Mouse (Mus musculus) liver, embryonic 11.5 days (tissue): ENCODE measurements at regions not wholly inside any gene's neighbourhood (a gene's known extent, or its start where the extent isn't known, plus 50 kb on each side); places are given as distances from the start of the nearest gene placed in this dataset.
A peak's percentile ranks its signal among the peaks of the same experiment; 100 is the strongest.

Source experiments
- ATAC-seq: fragments of 200-750 bp; cut with Nextera tagmentation; replicated peaks from 2 replicates; pipeline ENCODE4 v1.8.0; 2017; ENCODE audit warnings: moderate number of reproducible peaks, mild to moderate bottlenecking, moderate TSS enrichment, moderate library complexity; ENCODE audit not compliant: low FRiP score
- DNase-seq: peaks from one replicate; pipeline ENCODE4 v3.0.0-alpha.2; 2017; ENCODE audit warnings: low spot score
- H3K27ac ChIP-seq: fragments of 300-500 bp; sonication (generic); 2 replicates; pipeline ENCODE4 v1.5.1; 2014; ENCODE audit warnings: mild to moderate bottlenecking, low read depth, low read length, control low read depth
- H3K27me3 ChIP-seq: fragments of 300-500 bp; sonication (generic); replicated peaks from 2 replicates; pipeline ENCODE4 v1.6.1; 2014; ENCODE audit warnings: low read length, mixed read lengths; ENCODE audit not compliant: control insufficient read depth, insufficient read depth
- H3K36me3 ChIP-seq: fragments of 300-500 bp; sonication (generic); 2 replicates; pipeline ENCODE4 v1.6.1; 2014; ENCODE audit warnings: mild to moderate bottlenecking, low read length, moderate library complexity, mixed read lengths; ENCODE audit not compliant: control insufficient read depth, insufficient read depth
- H3K4me1 ChIP-seq: fragments of 300-500 bp; sonication (generic); replicated peaks from 2 replicates; pipeline ENCODE4 v1.6.1; 2014; ENCODE audit warnings: low read length, mixed read lengths; ENCODE audit not compliant: control insufficient read depth, insufficient read depth
- H3K4me2 ChIP-seq: fragments of 300-500 bp; sonication (generic); 2 replicates; pipeline ENCODE4 v1.6.1; 2014; ENCODE audit warnings: mild to moderate bottlenecking, control low read depth, moderate library complexity
- H3K4me3 ChIP-seq: fragments of 300-500 bp; sonication (generic); 2 replicates; pipeline ENCODE4 v1.5.1; 2014; ENCODE audit warnings: low read depth, low read length, control low read depth
- H3K9ac ChIP-seq: fragments of 300-500 bp; sonication (generic); 2 replicates; pipeline ENCODE4 v1.6.1; 2014; ENCODE audit warnings: low read depth, low read length, control low read depth
- H3K9me3 ChIP-seq: fragments of 300-500 bp; sonication (generic); 2 replicates; pipeline ENCODE4 v1.6.1; 2016; ENCODE audit warnings: low read length, inconsistent platforms, mixed read lengths; ENCODE audit not compliant: control insufficient read depth
- WGBS: fragments of 180-500 bp; shearing (Covaris S2); extraction: QIAGEN DNeasy Blood & Tissue Kit; methylation state at CpG from one replicate; pipeline ENCODE4 v1.1.7; 2014; 5-methylcytosine and 5-hydroxymethylcytosine counted together

DNA sequence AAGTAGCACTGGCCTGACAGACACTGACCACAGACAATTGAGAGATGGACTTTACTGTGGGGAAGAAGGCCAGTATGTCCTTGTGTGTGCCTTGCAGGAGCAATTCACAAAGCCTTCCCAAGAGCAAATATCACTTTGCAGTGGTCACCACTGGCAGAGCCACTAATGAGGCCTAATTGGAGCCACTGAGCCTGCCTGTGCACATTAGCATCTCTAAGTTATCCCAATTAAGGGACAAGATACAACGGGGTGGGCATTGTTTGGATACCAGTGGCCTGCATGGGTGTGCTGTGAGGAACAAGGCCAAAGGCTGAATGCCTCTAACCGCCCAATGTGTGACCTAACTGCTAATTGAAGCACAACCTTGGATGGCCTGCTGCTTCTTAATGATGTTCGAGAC lies 433.4 kb upstream of the Ptbp2 start:
- no peak overlapping the region for H3K4me3 ChIP-seq
- no peaks in the 10 kb centered on the region for H3K36me3 ChIP-seq
- no peaks in the 10 kb centered on the region for H3K4me1 ChIP-seq
- no peaks in the 10 kb centered on the region for H3K27me3 ChIP-seq
- WGBS = 73% methylated on average over 3 of the region's 3 CpGs
- H3K9ac ChIP-seq = no peak overlapping the region
- no peak overlapping the region for H3K27ac ChIP-seq
- no peak overlapping the region for H3K4me2 ChIP-seq
- DNase-seq = no peak
- no peaks in the 10 kb centered on the region for H3K9me3 ChIP-seq
- no peak for ATAC-seq

DNA sequence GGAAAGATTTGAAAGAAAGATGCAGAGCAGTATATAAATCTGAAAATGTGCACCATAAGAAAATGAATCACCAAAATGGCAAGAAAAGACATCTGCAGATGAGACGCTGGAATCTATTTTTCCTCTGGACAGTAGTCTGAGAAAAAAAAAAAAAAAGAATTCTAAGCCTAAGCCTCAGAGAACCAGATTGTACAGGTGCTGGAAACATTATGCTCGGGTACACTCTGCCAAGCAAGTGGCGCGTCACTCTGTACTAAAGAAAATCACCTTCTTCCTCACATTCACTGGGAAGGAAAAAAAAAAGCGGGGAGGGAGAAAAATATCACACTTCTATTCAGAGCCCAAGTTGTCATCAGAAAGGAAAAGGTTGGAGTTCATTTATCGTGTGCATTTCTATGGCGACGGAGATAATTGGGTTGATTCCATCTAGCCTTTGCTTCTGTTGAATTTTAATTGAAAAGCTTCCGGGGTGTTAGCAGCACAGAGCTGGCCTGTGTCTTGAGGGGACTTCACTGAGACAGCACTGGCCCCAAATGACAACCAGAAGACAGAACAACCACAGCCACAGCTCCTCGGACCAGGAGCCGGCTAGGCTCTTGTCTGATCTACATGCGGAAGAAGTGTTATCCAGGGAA lies 430.5 kb upstream of the Ptbp2 start:
- no peak for DNase-seq
- H3K4me1 ChIP-seq = no peaks in the 10 kb centered on the region
- 87% methylated on average over 12 of the region's 12 CpGs for WGBS

DNA sequence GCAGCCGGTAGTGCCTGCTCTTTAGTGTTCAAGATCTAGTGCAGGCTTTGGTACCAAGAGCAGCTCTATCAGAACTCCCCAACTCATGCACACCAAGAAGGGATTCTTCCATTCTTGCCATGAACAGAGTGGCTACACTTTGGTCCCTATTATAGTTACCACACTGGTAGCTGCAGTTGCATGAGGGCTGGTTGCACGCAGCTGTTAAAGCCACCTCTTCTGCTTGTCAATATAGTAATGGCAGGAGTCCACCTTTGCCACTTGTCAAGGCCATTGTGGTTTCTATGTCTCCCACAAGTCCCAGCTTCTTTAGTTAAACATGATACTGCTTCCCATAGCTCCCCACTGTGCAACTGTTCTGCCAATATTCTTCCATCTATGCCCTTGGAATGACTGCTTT lies 415.1 kb upstream of the Ptbp2 start:
- no peaks in the 10 kb centered on the region for H3K36me3 ChIP-seq
- WGBS = 92% methylated on average over 2 of the region's 2 CpGs
- H3K27ac ChIP-seq = no peak overlapping the region
- no peak overlapping the region for H3K4me3 ChIP-seq
- H3K27me3 ChIP-seq = no peaks in the 10 kb centered on the region
- DNase-seq (no peak), ATAC-seq (no peak)
- no peaks in the 10 kb centered on the region for H3K4me1 ChIP-seq
- no peak overlapping the region for H3K9ac ChIP-seq
- H3K9me3 ChIP-seq = no peaks in the 10 kb centered on the region
- H3K4me2 ChIP-seq = no peak overlapping the region

More for the DNA sequence above, 430.5 kb upstream of the Ptbp2 start:
- Histone ChIP-seq H3K27ac (no peak overlapping the region), H3K36me3 (no peaks in the 10 kb centered on the region), H3K4me3 (no peak overlapping the region), H3K9ac (no peak overlapping the region), H3K27me3 (no peaks in the 10 kb centered on the region), H3K4me2 (no peak overlapping the region), H3K9me3 (no peaks in the 10 kb centered on the region)
- ATAC-seq = no peak

DNA sequence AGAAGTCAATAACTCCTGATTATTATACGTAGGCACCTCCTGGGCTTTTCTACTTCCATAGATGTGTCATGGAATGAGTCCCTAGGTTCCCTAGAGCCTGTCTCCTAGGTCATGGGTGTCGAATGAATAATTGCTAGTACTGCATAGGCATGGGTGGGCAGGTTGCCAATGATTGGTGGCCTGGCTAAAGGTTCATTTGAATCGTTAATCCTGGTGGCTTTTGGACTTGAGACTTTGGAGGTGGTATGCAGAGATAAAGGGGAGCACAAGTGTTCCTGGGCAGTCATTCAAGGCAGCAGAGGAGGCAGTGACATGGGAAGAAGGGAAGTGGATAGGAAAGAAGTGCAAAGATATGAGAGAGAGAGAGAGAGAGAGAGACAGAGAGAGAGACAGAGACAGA lies 410.2 kb upstream of the Ptbp2 start:
- H3K9me3 ChIP-seq = no peaks in the 10 kb centered on the region
- H3K27ac ChIP-seq = no peak overlapping the region
- no peaks in the 10 kb centered on the region for H3K27me3 ChIP-seq
- no peak overlapping the region for H3K9ac ChIP-seq
- no peaks in the 10 kb centered on the region for H3K4me1 ChIP-seq
- no peaks in the 10 kb centered on the region for H3K36me3 ChIP-seq
- 61% methylated on average over 3 of the region's 3 CpGs for WGBS
- H3K4me2 ChIP-seq = no peak overlapping the region
- no peak for ATAC-seq
- no peak overlapping the region for H3K4me3 ChIP-seq
- DNase-seq = no peak

DNA sequence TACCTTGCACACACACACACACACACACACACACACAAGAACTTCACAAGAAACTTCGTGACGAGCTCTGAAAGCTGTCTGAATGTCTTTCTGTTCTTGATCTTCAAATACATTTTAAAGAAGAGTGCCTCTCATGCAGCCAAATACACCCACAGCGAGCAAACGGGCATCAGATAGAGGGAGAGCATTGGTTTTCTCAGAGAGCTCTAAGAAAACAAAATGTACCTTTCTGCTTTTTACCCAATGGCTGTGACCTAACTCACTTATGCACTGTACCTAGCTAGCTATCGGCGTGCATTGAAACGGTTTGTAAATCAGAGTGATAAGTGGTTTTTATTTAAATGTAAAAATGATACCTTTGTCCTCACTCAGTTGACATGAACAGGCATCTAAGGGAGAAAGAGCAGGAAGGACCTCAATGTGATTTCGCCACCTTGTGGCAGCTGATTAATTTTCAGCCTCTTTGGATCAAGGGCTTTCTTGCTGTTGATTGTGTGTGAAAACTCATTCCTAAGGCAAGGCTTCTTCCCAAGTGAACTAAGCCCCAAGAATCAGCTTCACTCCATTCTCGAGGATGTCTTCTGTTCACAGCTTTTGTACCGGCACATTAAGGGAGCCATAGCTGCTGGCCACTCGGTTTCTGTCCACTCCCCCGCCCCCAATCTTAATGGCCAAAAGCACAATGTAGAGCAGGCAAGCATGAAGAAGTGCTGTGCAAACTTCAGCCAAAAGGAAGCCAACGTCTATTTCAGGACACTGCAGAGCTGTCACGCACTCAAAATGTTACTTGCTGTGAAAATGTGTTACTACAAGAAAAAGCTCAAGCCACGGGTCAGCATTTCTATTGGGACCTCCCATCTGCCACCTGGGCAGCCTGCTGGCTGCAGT lies 408.4 kb upstream of the Ptbp2 start:
- Histone ChIP-seq H3K4me2 (no peak overlapping the region), H3K36me3 (no peaks in the 10 kb centered on the region), H3K9me3 (no peaks in the 10 kb centered on the region), H3K9ac (no peak overlapping the region), H3K4me3 (no peak overlapping the region), H3K27me3 (no peaks in the 10 kb centered on the region), H3K4me1 (no peaks in the 10 kb centered on the region), H3K27ac (no peak overlapping the region)
- 47% methylated on average over 15 of the region's 15 CpGs for WGBS
- ATAC-seq = no peak
- DNase-seq = peak; percentile 38

DNA sequence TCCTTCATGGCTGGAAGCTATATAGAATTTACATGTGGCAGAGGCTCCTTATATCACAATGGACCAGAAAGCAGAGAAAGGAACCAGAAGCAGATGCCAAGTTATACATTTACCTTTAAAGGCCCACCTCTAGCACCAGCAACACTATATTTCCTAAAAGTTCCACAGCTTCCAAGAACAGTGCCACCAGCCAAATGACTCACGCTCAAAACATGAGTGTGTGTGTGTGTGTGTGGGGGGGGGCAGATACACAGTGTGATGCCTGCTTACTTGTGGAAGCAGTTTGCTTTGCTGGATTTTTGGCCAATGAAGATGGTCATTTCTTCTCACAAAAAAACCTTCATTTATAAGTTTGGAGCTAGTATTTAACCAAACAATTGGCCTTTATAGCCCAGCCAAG lies 405.3 kb upstream of the Ptbp2 start:
- WGBS = 83% methylated on average over 1 of the region's 1 CpGs
- ATAC-seq (no peak), DNase-seq (no peak)
- no peaks in the 10 kb centered on the region for H3K36me3 ChIP-seq
- H3K4me2 ChIP-seq = no peak overlapping the region
- no peak overlapping the region for H3K9ac ChIP-seq
- H3K4me3 ChIP-seq = no peak overlapping the region
- H3K4me1 ChIP-seq = no peaks in the 10 kb centered on the region
- H3K27me3 ChIP-seq = no peaks in the 10 kb centered on the region
- H3K27ac ChIP-seq = no peak overlapping the region
- H3K9me3 ChIP-seq = no peaks in the 10 kb centered on the region

DNA sequence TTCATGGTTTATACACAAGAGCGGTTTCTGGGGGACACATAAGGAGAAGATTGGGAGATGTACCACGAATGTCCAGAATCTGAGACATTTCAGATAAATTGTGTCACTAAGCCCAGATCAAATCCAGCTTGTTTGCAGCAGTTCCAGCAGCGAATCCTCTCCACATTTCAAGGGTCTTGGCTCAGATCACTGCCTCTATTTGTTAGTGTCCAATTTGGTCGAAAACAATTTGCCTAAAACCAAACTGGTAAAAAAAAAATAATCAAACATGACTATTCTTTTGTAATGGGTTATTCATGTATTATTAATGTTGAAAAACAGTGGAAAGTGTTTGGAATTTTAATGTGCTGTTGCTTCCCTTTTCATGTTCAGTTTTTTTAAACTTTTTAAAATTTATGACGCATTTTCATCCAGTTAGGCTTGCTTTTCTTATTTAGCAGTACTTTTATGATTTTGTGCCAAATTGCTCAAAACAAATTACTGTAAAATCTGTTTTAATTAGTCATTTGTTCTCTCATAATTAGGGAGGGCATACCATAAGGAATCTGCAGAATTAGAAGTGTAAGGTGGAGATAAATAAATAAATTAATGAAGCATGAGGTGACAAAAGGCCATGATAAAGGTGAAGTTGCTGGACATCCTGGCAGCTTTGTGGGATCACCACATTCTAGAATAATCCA lies 396.8 kb upstream of the Ptbp2 start:
- ATAC-seq (no peak), DNase-seq (no peak)
- H3K36me3 ChIP-seq = no peaks in the 10 kb centered on the region
- no peaks in the 10 kb centered on the region for H3K27me3 ChIP-seq
- no peak overlapping the region for H3K27ac ChIP-seq
- H3K4me2 ChIP-seq = no peak overlapping the region
- no peak overlapping the region for H3K4me3 ChIP-seq
- 76% methylated on average over 5 of the region's 5 CpGs for WGBS
- H3K4me1 ChIP-seq = no peaks in the 10 kb centered on the region
- H3K9ac ChIP-seq = no peak overlapping the region
- no peaks in the 10 kb centered on the region for H3K9me3 ChIP-seq

DNA sequence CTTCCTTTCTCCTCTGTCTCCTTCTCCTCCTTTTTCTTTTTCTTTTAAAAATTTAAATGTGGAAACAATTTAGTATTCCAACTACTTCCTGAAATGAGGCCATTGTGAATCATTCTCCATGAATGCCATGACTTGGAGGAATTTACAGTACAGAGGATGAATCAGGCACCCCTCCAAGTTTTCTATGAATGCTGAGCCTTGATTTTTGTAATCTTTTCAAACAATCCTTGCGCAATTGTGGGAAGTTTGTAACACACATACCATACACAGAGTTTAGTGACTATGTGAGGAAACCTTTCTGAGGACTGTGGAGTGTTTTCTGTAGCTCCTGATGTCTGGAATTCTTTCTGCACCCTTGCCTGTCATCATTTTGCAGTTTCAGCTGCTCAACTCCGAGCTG lies 391.4 kb upstream of the Ptbp2 start:
- Histone ChIP-seq H3K4me3 (no peak overlapping the region), H3K4me2 (no peak overlapping the region), H3K36me3 (no peaks in the 10 kb centered on the region), H3K27me3 (no peaks in the 10 kb centered on the region), H3K9me3 (no peaks in the 10 kb centered on the region), H3K9ac (no peak overlapping the region), H3K4me1 (no peaks in the 10 kb centered on the region), H3K27ac (no peak overlapping the region)
- no peak for ATAC-seq
- no peak for DNase-seq
- 69% methylated on average over 2 of the region's 2 CpGs for WGBS
